Mouse (Mus musculus): Measurements from ENCODE around the gene Foxo1.

Gene Foxo1

GRCm38 (mm10) chr3:52303301-52303700, 35.2 kb downstream of the Foxo1 start:
- DNase-seq (ENCODE audit: low read depth in 2 of 2, low spot score in 2 of 2) = no peak

- DNase-seq (ENCODE audit: low read depth in 2 of 2, low spot score in 2 of 2) = no peak
Measured at GRCm38 (mm10) chr3:52308586-52309321, 40.6 kb downstream of the Foxo1 start.

GRCm38 (mm10) chr3:52320516-52321270, 52.6 kb downstream of the Foxo1 start:
- no peak for DNase-seq (ENCODE audit: low read depth in 2 of 2, low spot score in 2 of 2)

GRCm38 (mm10) chr3:52322401-52323385, 54.6 kb downstream of the Foxo1 start:
- DNase-seq (ENCODE audit: low read depth in 2 of 2, low spot score in 2 of 2) = peak in 1 of 2 experiments; percentile 31

GRCm38 (mm10) chr3:52325006-52325405, 56.9 kb downstream of the Foxo1 start:
- DNase-seq (ENCODE audit: low read depth in 2 of 2, low spot score in 2 of 2) = no peak

- no peak for DNase-seq (ENCODE audit: low read depth in 2 of 2, low spot score in 2 of 2)
Measured at GRCm38 (mm10) chr3:52326687-52327086, 58.6 kb downstream of the Foxo1 start.

GRCm38 (mm10) chr3:52327146-52327545, 59.0 kb downstream of the Foxo1 start:
- no peak for DNase-seq (ENCODE audit: low read depth in 2 of 2, low spot score in 2 of 2)

GRCm38 (mm10) chr3:52331709-52332108, 63.6 kb downstream of the Foxo1 start:
- no peak for DNase-seq (ENCODE audit: low read depth in 2 of 2, low spot score in 2 of 2)

GRCm38 (mm10) chr3:52338761-52339160, 70.6 kb downstream of the Foxo1 start:
- no peak for DNase-seq (ENCODE audit: low read depth in 2 of 2, low spot score in 2 of 2)

GRCm38 (mm10) chr3:52340336-52341034, 72.3 kb downstream of the Foxo1 start:
- DNase-seq (ENCODE audit: low read depth in 2 of 2, low spot score in 2 of 2) = no peak

GRCm38 (mm10) chr3:52342226-52342625, 74.1 kb downstream of the Foxo1 start:
- DNase-seq (ENCODE audit: low read depth in 2 of 2, low spot score in 2 of 2) = no peak

GRCm38 (mm10) chr3:52342801-52343200, 74.7 kb downstream of the Foxo1 start:
- no peak for DNase-seq (ENCODE audit: low read depth in 2 of 2, low spot score in 2 of 2)

- DNase-seq (ENCODE audit: low read depth in 2 of 2, low spot score in 2 of 2) = peak; percentile 56 to 73
Measured at GRCm38 (mm10) chr3:52343270-52344070, 75.3 kb downstream of the Foxo1 start.

GRCm38 (mm10) chr3:52345881-52346280, 77.7 kb downstream of the Foxo1 start:
- DNase-seq (ENCODE audit: low read depth in 2 of 2, low spot score in 2 of 2) = no peak

GRCm38 (mm10) chr3:52346986-52347710, 79.0 kb downstream of the Foxo1 start:
- no peak for DNase-seq (ENCODE audit: low read depth in 2 of 2, low spot score in 2 of 2)

- no peak for DNase-seq (ENCODE audit: low read depth in 2 of 2, low spot score in 2 of 2)
Measured at GRCm38 (mm10) chr3:52347980-52348622, 80.0 kb downstream of the Foxo1 start.

GRCm38 (mm10) chr3:52350636-52351035, 82.5 kb downstream of the Foxo1 start:
- DNase-seq (ENCODE audit: low read depth in 2 of 2, low spot score in 2 of 2) = no peak

GRCm38 (mm10) chr3:52351901-52352300, 83.8 kb downstream of the Foxo1 start:
- no peak for DNase-seq (ENCODE audit: low read depth in 2 of 2, low spot score in 2 of 2)

- DNase-seq (ENCODE audit: low read depth in 2 of 2, low spot score in 2 of 2) = no peak
Measured at GRCm38 (mm10) chr3:52354203-52354602, 86.1 kb downstream of the Foxo1 start.

Data from CD8-positive naive resting alpha-beta T cell, adult 2 months (primary cell).